Mouse (Mus musculus): ENCODE results near the gene Ankrd1.

The Ankrd1 gene

DNA sequence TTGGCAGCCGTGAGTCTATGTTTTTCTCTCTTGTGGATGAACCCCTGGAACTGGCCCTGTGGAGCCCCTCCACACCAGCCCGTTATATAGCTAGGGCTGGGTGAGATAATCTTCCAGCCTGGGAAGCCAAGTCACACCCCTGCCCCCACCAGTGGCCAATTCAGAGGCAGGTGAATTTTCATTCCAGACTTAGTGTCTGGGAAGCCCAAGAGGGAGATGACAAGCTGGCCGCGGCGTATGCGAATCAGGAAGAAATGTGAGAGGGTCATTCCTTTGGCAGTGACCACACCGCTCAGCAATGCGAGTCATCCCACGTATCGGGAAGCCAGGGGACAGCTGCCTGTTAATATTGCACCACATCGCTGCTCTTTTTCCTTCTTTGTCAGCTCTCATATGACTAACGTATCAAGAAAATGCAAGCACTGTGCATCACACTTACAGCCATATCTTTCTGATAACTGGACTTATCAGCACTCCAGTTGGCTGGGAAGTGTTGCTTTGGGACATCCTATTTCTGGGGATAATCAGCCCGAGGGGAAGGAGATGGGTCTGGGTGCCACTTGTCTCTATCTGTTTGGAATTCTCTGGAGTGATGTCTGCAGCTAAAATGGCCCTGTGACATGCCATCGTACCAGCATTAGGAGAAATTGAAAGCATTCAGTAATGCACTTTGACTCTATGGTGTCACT, at the start of gene Ankrd1:
Ankrd1 (minus strand) TSS at position 317 of the 689 bp plus-strand sequence.
- no peak for DNase-seq

DNA sequence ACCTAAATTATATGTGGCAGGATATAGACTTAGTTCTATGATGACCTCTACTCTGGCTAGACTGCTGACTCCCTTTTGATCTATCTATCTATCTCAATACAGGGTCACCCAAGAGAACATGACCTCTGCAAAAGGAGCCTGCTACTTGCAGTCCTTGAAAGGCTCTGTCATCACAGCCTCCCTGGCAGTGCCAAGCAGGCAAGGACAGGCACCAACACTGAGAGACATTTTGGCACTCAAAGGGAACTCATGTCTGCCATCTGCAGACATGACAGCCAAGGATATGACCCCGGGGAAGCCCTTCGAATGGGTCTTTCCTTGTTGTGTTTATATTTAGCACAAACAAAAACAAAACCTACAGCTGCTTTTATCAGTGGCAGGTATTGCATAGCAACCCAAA, 49.2 kb upstream of the Ankrd1 start:
- DNase-seq, result no peak

DNA sequence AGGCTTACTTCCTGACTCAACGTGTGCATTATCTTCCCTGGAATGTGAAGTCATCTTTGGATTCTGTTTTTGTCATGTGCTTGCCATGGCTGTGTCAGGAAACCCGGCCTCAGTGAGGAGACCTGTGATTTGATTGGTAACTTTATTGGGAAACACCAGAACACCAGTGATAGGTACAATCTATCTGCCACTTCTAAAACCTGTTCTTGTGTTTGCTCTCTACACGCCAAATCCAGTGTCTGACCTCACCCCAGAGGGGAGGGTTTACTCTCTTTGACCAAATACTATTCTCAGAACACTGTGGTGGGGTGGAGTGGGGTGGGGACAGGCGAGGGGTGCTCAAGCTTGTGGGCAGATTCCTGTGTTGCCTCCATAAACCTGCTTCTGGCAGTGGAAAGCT, 48.2 kb upstream of the Ankrd1 start:
- no peak for DNase-seq

DNA sequence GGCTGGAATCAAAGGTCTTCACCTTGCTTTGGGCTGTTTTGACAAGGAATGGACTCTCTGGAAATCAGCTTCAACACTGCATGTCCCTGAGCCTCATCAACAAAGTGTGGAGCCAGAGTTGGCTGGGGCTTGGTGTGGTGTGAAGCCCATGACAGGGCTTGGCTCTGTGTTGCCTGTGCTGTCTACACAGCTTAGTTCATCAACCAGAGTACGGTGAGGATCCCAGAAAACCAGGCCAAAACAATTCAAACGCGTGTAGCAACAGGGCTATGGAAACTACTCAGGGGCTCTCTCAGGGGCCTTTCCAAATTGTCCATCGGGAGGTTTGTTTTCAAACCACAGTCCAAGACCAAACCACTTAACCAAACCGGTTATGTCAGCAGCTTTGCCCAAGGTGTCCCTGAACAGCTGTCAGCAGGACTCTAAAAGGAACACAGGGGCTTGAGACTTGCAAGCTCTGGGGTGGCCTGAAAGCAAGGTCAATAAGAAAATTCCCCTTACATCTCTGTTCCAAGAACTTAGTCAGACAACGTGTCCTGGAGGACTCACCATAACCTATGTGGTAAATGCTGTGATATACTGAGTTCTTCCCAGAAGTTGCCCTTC, 47.5 kb upstream of the Ankrd1 start:
- DNase-seq, result no peak

DNA sequence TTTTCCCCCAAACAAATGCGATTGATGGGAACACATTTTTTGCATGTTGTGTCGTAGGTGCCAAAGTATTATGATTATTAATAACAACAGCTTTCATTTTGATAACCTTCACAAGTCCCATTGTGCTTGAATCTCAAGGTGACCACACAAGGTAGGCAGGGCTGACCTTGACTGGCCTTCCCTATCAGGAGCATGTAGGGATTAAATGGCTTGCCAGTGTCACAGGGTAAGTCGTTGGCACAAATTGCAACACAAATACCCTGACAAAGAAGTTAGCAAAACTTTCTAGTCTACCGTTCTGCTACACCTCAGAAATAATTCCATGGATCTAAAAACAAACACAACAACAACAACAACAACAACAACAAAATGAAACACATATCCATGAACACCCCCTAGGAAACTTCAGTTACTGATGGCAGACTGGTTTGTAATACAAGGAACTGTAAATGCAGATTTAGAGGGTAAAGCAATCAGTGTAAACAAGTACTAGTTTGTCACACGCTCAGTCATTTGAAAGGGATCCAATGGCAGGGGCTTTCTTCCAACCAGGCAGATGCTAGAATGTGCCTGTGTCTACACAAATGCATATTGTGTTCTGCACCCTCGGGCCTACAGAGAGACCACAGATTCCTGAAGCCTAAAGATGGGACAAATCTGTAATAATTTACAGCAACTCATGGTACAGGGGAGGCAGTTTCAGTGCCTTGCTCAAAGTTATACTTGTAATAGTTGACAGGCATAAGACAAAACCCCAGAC, 46.7 kb upstream of the Ankrd1 start:
- DNase-seq, result no peak

DNA sequence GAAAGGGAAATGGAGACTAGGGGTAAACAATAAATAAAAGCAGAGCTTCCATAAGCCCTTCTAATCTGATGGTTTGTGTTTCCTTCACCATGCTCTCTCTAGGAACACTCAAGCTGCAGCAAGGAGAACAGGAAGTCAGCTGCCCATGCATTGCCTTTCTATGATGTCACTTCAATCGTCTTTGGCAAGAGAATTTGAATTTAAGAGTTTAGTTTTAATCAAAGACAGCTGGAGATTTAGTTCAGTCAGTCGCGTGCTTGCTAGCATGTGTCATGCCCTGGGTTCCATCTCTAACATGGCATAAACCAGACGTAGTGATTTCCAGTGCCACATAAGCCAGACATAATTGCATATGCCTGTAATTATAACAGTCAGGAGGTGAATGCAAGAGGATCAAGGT, 45.5 kb upstream of the Ankrd1 start:
- DNase-seq, result no peak

DNA sequence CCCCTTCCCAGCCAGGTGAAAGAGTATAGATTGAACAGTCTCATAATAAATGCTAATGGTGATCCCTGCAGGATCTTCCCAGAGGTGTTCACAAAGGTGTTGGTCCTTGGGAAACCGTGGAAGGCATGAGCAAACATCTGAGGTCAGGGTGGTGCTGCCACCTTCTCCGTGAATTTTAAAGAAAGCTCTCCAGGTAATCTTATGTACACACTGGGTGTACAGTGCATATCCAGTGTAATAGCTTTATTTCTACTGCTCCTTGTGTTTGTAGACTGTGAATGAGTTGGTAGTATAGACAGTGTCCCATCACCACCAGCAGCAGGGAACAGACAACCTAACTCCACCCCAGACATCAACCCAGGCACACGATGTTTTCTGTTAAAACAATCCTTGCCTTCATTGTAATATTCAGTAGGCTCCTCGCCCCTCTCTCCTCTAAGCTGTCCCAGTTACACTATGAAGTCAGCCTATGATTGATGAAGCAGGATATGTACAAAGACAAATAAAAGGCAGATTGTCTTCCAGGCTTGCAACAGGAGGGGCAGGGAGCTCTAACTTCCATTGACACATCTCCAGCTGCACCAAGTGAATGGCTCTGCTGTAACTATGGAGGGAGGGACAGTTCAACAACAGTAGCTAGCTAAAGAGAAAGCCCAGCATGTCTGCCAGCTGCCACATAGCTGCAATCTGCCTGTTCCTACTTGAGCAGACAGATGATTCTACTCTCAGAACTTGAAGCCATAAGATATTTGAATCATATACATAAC, 30.5 kb upstream of the Ankrd1 start:
- DNase-seq, result no peak

DNA sequence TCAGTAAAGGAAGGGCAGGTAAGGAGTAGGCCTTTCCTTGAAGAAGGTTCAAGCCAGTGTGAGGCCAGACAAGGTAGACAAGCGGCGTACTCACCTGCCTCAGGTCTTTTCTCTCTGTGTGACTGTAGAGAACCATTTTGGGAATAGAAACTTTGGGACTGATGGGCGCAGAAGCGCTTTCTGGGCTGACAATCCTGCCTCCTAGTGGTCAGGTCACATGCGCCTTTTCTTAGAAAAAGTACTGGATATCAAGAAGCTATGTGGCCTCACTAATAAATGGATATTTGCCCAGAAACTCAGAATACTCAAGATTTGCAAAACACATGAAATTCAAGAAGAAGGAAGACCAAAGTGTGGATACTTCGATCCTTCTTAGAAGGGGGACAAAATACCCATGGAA, 28.7 kb upstream of the Ankrd1 start:
- DNase-seq, result no peak

DNA sequence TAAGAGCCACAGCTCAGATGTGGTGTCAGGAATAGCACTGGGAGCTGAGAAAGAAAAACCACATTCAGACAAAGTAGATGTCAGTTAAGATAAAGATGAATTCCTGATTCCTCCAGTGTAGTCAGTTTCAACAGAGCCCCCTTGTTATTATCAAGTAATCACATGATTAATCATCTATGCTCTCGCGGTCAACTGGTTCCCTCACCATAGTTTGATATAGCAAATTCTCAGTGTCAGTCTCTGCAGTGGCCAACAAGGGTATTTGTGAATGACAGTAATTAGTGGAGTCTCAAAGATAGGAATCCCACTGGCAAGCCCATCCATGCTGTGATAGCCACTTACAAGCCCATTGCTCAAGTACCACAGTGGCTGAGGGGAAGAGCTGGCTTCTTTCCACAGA, 23.7 kb upstream of the Ankrd1 start:
- no peak for DNase-seq

DNA sequence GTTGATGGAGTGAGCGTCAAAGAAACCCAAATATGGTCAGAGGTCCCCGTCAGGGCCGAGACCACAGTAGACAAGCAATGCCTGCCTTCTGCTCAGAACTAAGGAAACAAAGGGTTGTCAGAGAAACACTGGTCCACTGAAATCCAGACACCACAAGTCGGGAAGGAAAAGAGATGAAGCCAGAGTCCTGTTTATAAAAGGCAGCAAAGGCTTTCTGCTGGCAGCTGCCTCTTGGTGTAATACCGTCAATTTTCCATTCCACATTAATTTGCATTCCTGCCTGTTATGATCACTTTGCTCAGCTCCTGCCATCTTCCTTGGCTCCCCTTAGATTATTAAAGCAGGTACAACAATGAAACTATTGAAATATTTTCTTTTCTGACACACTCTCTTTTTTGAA, 13.8 kb upstream of the Ankrd1 start:
- no peak for DNase-seq

DNA sequence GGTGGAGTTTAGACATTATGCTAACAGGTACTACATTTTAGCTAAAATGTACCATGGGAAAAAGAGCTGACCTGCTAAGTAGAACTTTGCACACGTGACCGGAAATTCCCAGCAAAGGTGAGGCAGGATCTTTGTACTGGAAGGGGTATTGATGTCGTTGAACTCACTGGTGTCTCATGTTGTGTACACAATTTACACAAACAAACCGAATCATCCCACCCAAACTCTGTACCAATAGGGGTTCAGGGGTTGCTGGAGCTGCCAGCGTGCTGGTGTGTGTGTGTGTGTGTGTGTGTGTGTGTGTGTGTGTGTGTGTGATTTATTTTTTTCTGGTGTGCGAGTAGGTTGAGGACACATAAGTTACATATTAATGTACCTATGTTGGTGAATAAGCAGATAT, 13.2 kb upstream of the Ankrd1 start:
- DNase-seq, result no peak

DNA sequence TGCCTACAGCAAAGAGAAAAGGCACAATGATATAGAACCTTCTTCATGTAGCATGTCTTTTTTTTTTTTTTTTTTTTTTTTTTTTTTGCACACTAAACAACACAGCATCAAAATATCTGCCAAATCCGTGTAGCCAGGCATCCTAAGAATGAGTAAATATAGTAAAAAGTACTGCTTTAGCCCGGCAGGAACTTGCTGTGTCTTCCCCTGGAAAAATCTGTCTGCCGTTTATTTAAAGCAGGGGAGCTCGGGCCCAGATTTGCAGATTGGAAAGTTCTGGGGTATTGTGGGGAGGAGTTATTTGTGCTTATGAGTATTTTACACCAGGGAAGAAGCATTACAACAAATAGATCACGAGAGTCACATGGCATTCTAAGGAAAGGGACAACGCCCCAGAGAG, 12.1 kb upstream of the Ankrd1 start:
- no peak for DNase-seq

DNA sequence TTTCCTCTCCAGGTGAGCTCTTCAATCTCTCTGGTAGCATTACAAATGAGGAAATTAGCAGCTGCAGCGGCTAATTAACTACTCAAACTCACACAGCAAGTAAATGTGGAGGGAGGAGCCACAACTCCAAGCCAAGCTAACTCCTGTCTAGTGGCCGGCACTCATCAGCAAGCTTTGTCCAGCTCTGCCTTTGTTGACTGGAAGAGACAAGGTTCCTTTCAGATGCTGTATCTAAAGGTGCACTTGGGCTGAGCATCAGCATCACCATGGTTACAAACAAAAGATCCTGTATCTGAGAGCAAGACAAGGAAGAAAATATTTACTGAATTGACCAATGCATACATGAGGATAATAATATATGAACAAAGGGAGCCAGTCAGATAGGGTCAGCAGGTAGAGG, 10.3 kb upstream of the Ankrd1 start:
- DNase-seq, result no peak

DNA sequence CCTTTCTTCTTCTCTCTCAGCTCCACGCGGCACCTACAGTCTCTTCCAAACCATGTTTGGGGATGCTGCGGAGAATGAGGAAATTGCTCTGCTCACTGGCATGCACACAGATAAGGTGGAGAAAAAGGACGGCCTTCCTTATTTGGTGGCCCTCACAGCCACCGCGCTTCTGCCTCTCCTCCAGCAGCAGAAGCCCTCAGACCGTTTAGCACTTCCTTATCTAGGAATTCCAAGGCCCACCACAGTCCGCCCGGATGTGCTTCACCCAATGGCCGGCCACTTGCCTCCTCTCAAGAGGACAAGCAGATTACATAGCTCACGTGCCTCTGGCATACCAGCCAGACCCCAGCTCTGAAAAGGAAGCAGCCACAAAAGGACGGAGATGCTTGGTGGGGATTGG, 9.7 kb upstream of the Ankrd1 start:
- no peak for DNase-seq

DNA sequence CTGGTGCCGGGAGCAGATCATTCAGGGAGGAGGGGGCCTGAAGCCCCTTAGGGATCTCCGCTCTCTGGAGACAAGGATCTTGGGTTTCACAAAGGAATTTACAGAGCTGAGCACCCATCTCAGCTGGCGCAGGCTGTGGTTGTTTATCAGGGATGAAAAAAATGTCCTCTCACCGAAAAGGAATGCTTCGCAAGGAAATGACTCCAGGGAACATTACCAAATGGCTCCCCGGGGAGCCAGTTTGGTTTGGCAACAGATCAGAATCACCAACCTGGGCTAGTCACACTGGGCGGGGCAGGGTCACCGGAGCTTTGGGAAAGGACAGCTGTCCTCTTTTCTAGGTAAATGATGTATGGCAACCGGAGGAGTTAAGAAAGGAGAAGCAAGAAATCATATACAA, 9.3 kb upstream of the Ankrd1 start:
- DNase-seq, result no peak

DNA sequence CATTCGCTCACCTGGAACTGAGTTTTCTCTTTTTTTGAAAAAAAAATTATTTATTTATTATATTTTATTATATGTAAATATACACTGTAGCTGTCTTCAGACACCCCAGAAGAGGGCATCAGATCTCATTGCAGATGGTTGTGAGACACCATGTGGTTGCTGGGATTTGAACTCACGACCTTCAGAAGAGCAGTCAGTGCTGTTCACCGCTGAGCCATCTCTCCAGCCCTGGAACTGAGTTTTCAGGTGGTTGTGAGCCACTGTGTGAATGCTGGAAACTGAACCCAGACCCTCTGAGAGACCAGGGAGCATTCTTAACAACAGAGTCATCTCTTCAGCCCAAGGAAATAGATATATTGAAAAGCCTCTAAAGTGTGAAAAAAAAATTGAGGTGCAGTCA, 8.5 kb upstream of the Ankrd1 start:
- no peak for DNase-seq

DNA sequence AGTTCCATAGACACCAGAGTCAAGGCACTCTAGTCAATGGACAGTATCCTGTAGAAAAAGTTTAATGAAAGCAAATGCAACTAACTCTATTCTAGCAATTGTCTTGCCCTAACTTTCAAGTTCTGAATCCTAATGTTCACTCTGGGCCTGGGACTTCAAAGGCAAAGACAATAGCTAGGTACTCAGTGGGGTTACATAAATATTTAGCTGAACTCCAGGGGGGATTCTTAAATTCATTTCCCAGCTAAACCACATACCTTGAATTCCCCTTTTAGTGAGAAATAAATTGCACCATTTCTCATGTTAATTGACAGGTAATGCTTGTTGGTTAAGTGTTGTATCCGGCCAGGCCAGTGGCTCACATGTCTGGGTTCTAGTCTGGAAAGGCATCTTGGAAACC, 4.3 kb upstream of the Ankrd1 start:
- DNase-seq, result no peak

DNA sequence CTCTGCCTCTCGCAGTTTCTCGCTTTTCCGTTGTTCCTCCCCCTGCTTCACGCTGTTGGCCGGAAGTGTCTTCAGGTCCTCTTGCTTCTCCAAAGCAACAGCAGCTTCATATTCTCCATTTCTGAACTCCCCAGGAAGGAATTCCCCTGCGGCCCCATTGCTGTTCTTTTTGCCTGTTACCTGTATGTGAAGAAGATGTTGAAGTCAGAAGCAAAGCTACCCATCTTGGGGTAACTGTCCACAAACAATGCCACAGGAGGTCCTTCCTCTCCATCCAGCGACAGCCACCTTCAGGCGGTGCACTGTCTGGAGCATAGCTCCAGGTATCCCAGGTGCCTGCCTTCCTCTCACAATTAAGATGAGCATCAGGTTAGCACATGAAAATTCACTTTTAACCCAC, 680 bp downstream of the Ankrd1 start:
- DNase-seq, result no peak

DNA sequence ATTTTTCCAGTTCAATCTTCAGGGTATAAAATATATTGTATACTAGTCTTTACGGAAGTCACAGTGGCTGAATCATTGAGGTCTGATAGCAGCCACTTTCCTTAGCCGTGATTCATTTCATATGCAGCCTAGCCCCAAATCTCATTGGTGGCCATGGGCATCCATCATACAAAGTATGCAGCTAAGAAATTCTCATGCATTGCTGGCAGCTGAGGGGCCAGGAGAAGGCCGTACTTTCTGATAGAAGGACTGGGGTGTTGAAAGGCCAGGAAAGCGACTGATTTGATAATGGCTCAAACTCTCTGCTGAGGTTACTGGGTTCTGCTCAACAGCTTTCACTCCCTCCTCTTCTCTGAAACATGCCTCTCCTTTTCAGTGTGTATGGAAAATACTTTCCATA, 3.7 kb downstream of the Ankrd1 start:
- no peak for DNase-seq

DNA sequence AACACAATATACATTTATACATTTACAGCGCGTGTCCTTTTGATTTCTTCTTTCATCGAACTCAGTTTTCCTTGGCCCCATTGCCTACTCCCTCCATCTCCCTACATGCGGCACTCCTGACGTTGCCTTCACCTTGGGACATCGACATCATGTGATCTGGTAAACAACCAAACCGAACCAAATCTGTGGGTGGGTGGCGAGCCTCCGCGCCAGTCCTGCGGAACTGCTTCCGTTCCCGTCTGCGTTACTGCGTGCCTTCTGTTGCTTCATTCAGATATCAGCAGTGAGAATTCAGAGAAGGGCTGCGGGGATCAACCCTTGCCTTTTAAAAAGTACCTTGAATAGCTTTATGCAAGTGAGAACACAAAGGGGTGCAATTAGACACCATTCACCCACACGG, 7.9 kb downstream of the Ankrd1 start:
- no peak for DNase-seq

DNA sequence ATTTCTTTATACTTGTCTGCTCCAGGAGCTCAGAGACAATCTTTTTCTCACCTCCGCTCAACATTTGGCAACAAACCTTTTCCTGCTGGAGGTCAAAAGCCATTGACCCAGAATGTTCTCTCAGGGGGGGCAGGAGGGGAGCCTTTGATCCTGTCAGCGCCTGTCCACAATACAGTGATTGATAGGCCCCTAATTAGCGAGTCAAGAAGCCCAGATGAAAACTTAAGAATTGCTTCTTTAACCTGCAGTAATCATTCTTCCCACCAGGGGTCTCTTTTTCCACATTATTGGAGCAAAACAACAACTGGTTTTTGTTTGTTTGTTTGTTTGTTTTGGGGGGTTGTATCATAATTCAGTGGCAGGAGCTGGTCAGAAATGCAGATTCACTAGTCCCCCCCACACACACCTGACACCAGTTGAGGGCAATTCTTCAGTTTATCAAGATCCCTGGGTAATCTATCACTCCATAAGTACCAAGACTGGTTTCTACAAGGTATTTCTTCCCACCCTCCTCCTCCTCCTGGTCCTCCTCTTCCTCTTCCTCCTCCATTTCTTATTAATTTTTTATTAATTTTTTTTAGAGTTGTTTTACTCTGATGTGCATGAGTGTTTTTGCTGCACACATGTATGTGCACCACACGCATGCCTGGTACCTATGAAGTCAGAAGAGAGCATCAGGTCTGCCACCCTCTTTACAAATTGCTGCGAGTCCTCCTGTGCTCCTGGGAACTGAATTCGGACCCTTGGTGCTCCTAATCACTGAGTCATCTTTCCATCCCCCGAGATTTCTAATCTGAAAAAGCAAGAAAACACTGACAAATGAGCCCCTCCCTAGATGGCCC, 8.6 kb downstream of the Ankrd1 start:
- no peak for DNase-seq

DNA sequence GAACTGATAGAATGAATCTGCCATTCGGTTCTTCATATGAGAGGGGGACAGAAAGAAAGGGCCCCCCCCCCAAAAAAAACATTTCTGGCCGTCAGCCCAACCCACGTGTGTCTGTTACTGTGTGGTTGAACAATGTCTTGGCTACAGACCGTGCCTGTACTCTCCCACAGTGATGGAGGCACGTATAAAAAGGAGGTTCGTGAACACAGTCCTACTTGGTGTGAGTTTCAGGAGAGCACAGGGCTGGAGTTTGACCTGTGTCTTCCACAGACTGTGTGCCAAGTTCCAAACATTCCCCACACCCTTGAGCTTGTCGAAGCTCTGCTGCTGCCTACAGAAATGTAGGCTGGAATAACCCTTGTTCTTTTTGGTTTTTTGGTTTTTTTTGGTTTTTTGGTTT, 9.4 kb downstream of the Ankrd1 start:
- no peak for DNase-seq
